8 mouse cellular contexts compared by ENCODE assay signal in genomic region chr2:52758627-52759026, GRCm38 (mm10). TPM values are rescaled to one million over a fixed set of nuclear protein-coding genes. Genes with fewer than 3 reads are reported as not detected.
DNase-seq lines count a peak whose midpoint lies in the region; ATAC-seq and TF ChIP-seq lines count a peak whose summit lies in the region.

No protein-coding gene starts in this region.

- peak; percentile 73 for TF ChIP-seq CTCF in midbrain, postnatal 0 days (IDR thresholded peaks at IDR 0.05)
- TF ChIP-seq CTCF in thymus, adult 2 months (IDR thresholded peaks at IDR 0.05; ENCODE audit: borderline replicate concordance, control insufficient read depth, extremely low read depth, insufficient read depth, low read length, poor library complexity) = peak; percentile 57; the same call in 1 of the 2 replicates

- peak; percentile 41 to 68 for DNase-seq in heart, postnatal 10 days
- DNase-seq in heart, adult 8-10 months (ENCODE audit: low spot score) = no peak
- DNase-seq in A20 (ENCODE audit: low read depth, low spot score) = peak; percentile 72
- DNase-seq in adrenal gland, adult (ENCODE audit: inconsistent age in 2 of 2, low spot score in 1 of 2) = peak; percentile 52 to 80
- peak; percentile 64 for DNase-seq in embryonic facial prominence, embryonic 10.5 days (ENCODE audit: low spot score)
- peak; percentile 11 to 53 for DNase-seq in layer of hippocampus, adult 18-20 months (ENCODE audit: low spot score in 2 of 2)
- DNase-seq in midbrain, postnatal 0 days (ENCODE audit: low spot score) = peak; percentile 60
- peak; percentile 51 for DNase-seq in thymus, adult 2 months

- no peaks in the 10 kb centered on the region for H3K9me3 ChIP-seq in embryonic facial prominence, embryonic 10.5 days
- H3K9me3 ChIP-seq in midbrain, postnatal 0 days (ENCODE audit: low read length) = no peaks in the 10 kb centered on the region

- WGBS in embryonic facial prominence, embryonic 10.5 days = 34% methylated on average over 10 of the region's 10 CpGs
- 28% methylated on average over 10 of the region's 10 CpGs for WGBS in midbrain, postnatal 0 days
- 29% methylated on average over 10 of the region's 10 CpGs for WGBS in thymus, adult 2 months

- no peak for ATAC-seq in midbrain, postnatal 0 days (ENCODE audit: low FRiP score)

- H3K36me3 ChIP-seq in embryonic facial prominence, embryonic 10.5 days (replicated peaks) = no peaks in the 10 kb centered on the region
- no peaks in the 10 kb centered on the region for H3K36me3 ChIP-seq in midbrain, postnatal 0 days (ENCODE audit: insufficient read depth, low read length)
- no peaks in the 10 kb centered on the region for H3K36me3 ChIP-seq in thymus, adult 2 months (ENCODE audit: control insufficient read depth, insufficient read depth, low read length)

- no peak overlapping the region for H3K27ac ChIP-seq in embryonic facial prominence, embryonic 10.5 days (replicated peaks)
- H3K27ac ChIP-seq in midbrain, postnatal 0 days (ENCODE audit: low read depth, low read length) = no peak overlapping the region
- no peak overlapping the region for H3K27ac ChIP-seq in thymus, adult 2 months (ENCODE audit: control insufficient read depth, insufficient read depth, low read length)

- no peaks in the 10 kb centered on the region for H3K27me3 ChIP-seq in embryonic facial prominence, embryonic 10.5 days (replicated peaks; ENCODE audit: low read depth, poor library complexity, severe bottlenecking)
- no peaks in the 10 kb centered on the region for H3K27me3 ChIP-seq in midbrain, postnatal 0 days (ENCODE audit: insufficient read depth, low read length)
- H3K27me3 ChIP-seq in thymus, adult 2 months (ENCODE audit: control insufficient read depth, insufficient read depth, low read length) = no peaks in the 10 kb centered on the region

- H3K4me1 ChIP-seq in embryonic facial prominence, embryonic 10.5 days = no peaks in the 10 kb centered on the region
- no peaks in the 10 kb centered on the region for H3K4me1 ChIP-seq in midbrain, postnatal 0 days (ENCODE audit: insufficient read depth, low read length)
- H3K4me1 ChIP-seq in thymus, adult 2 months (replicated peaks; ENCODE audit: control insufficient read depth, insufficient read depth, low read length) = no peaks in the 10 kb centered on the region; the same call in 1 of the 2 replicates

- no peak overlapping the region for H3K9ac ChIP-seq in midbrain, postnatal 0 days (replicated peaks; ENCODE audit: low read length, poor library complexity, severe bottlenecking)

- intact Hi-C loops in heart, postnatal 10 days (cut with DNase I) = loop anchor here (10.0 kb wide), 2 partner anchors 446 to 1326 kb away; partner anchors contain the start of gene Rprm

- H3K4me3 ChIP-seq in embryonic facial prominence, embryonic 10.5 days = no peak overlapping the region
- no peak overlapping the region for H3K4me3 ChIP-seq in midbrain, postnatal 0 days (ENCODE audit: low read depth, low read length)
- no peak overlapping the region for H3K4me3 ChIP-seq in thymus, adult 2 months (ENCODE audit: control insufficient read depth, insufficient read depth, low read length)

- no peak overlapping the region for H3K4me2 ChIP-seq in midbrain, postnatal 0 days (ENCODE audit: low read depth, low read length, poor library complexity, severe bottlenecking)

- no peak for TF ChIP-seq POLR2A in thymus, adult 2 months (IDR thresholded peaks at IDR 0.05; ENCODE audit: control insufficient read depth, extremely low read depth, insufficient read depth, low read length, poor library complexity)

RNA-seq across cellular contexts. Expression of gene Stam2, which starts 16.5 kb away (rescaled TPM):
- total RNA-seq in heart, postnatal 10 days (2021) = 10 to 100 TPM; 27.5 to 31.6 TPM
- 10 to 100 TPM; 15.9 to 21.3 (median 17.8) TPM for total RNA-seq in heart, adult 8-10 months (2022)
- polyA plus RNA-seq in embryonic facial prominence, embryonic 10.5 days (2016; fragmentation: Nextera tagmentation; extraction: Ambion mirVana) = 30.3 and 32.8 TPM in 2 replicates
- 10 to 100 TPM; 22.2 to 23.2 TPM for total RNA-seq in layer of hippocampus, adult 18-20 months (2021)
- total RNA-seq in midbrain, postnatal 0 days (2014; rRNA removed) = 27.5 and 38.1 TPM in 2 replicates
- polyA plus RNA-seq in midbrain, postnatal 0 days (2015; fragmentation: Nextera tagmentation; extraction: Ambion mirVana) = 26.1 and 27.3 TPM in 2 replicates
- polyA plus RNA-seq in thymus, adult 2 months (2012; rRNA removed) = 10.1 and 10.2 TPM in 2 replicates
